Mouse (Mus musculus): ENCODE data around the gene Egfl7. TPM values are rescaled to one million over a fixed set of nuclear protein-coding genes. Genes with fewer than 3 reads are reported as not detected.

Gene Egfl7
- polyA plus RNA-seq, 1 experiment from 2014 or later: 77.4 TPM

- Histone ChIP-seq H3K27me3 (no peaks in the 10 kb centered on the region), H3K27ac (0 out of 2 replicates have a peak overlapping the region, but pooled peaks have one; percentile 12), H3K36me3 (peaks cover 70% of the 10 kb centered on the region), H3K4me3 (replicated peaks) (no peak overlapping the region), H3K9ac (replicated peaks) (no peak overlapping the region), H3K4me2 (no peak overlapping the region), H3K9me3 (no peaks in the 10 kb centered on the region), H3K4me1 (replicated peaks) (peaks cover 51% of the 10 kb centered on the region)
- no peak for ATAC-seq (ENCODE audit: insufficient number of reproducible peaks, insufficient read depth, low FRiP score, low TSS enrichment, low read depth)
- WGBS: 76% methylated on average over 4 of the region's 4 CpGs
Observed at GRCm38 (mm10) chr2:26633953-26634530, 54.2 kb downstream of the Egfl7 start.

DNA sequence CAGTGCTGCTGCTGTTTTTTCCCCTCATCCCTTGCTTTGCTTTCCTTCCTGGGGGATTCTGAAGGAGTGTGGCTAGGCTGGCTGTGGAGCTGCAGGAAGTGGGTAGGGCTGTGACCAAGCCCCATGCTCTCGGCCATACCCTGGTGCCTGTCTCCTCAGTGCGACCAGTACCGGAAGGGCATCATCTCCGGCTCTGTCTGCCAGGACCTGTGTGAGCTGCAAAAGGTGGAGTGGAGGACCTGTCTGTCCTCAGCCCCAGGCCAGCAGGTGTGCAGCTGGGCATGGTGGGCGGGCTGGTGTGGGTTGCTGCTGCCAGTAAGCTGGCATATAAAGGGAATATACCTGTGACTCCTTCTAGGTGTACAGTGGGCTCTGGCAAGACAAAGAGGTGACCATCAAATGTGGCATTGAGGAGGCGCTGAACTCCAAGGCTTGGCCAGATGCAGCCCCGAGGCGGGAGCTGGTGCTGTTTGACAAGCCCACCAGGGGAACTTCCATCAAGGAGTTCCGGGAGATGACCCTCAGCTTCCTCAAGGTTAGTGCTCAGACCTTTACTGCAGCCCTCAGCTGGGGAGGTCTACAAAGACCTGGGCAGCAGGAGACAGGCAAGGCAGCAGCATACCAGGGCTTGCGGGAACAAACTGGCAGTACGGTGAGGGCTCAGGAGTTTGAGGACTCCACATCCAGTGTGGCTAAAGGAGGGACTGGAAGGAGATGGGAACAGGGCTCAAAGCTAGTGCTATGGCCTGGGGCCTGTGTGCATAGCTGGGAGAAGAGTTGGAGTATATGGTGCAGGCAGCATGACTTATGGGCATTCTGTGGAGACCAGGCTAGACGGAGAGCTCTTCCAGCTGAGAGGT lies 55.0 kb downstream of the Egfl7 start:
- WGBS: 57% methylated on average over 12 of the region's 12 CpGs
- Histone ChIP-seq H3K4me3 (replicated peaks) (no peak overlapping the region), H3K27me3 (no peaks in the 10 kb centered on the region), H3K4me1 (replicated peaks) (peaks cover 45% of the 10 kb centered on the region), H3K9me3 (no peaks in the 10 kb centered on the region), H3K4me2 (no peak overlapping the region), H3K9ac (replicated peaks) (0 out of 2 replicates have a peak overlapping the region, but pooled peaks have one; percentile 18), H3K36me3 (peaks cover 70% of the 10 kb centered on the region), H3K27ac (peak overlapping the region; percentile 12; the same call in 1 of the 2 replicates)
- ATAC-seq (ENCODE audit: insufficient number of reproducible peaks, insufficient read depth, low FRiP score, low TSS enrichment, low read depth): no peak

DNA sequence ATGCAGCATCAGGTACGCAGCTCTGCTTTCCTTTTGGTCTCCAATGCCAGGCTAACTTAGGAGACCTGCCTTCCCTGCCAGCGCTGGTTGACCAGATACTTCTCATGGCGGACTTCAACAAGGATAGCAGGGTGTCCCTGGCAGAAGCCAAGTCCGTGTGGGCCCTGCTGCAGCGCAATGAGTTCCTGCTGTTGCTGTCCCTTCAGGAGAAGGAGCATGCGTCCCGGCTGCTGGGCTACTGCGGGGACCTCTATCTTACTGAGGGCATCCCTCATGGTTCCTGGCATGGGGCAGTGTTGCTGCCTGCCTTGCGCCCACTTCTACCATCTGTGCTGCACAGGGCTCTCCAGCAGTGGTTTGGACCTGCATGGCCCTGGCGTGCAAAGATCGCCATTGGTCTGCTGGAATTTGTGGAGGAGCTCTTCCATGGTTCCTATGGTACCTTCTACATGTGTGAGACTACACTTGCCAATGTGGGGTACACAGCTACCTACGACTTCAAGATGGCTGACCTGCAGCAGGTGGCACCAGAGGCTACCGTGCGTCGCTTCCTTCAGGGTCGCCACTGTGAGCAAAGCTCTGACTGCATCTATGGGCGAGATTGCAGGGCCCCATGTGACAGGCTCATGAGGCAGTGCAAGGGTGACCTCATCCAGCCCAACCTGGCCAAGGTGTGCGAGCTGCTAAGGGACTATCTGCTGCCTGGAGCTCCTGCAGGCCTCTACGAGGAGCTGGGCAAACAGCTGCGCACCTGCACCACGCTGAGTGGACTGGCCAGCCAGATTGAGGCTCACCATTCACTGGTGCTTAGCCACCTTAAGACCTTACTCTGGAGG lies 55.9 kb downstream of the Egfl7 start:
- no peaks in the 10 kb centered on the region for H3K27me3 ChIP-seq
- 74% methylated on average over 21 of the region's 21 CpGs for WGBS
- ATAC-seq (ENCODE audit: insufficient number of reproducible peaks, insufficient read depth, low FRiP score, low TSS enrichment, low read depth): no peak
- no peak overlapping the region for H3K4me3 ChIP-seq (replicated peaks)
- 0 out of 2 replicates have a peak overlapping the region, but pooled peaks have one; percentile 18 for H3K9ac ChIP-seq (replicated peaks)
- no peaks in the 10 kb centered on the region for H3K9me3 ChIP-seq
- peaks cover 41% of the 10 kb centered on the region for H3K4me1 ChIP-seq (replicated peaks)
- H3K27ac ChIP-seq: peak overlapping the region; percentile 29
- H3K36me3 ChIP-seq: peaks cover 70% of the 10 kb centered on the region
- H3K4me2 ChIP-seq: no peak overlapping the region

DNA sequence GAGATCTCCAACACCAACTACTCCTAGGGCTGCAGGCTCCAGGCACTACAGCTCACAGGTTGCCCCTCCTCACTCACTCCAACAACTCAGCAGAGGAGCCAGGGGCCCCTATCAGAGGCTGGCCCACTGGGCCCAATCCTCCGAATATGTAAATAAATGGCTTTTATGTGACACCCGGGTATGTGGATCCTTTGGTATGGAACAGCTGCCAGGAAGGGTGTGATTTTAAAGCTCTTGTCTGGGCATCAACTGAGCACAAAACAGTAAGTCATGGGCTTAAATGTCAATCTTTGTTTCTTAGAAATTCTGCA lies 56.5 kb downstream of the Egfl7 start:
- H3K36me3 ChIP-seq: peaks cover 70% of the 10 kb centered on the region
- ATAC-seq (ENCODE audit: insufficient number of reproducible peaks, insufficient read depth, low FRiP score, low TSS enrichment, low read depth): no peak
- H3K4me3 ChIP-seq (replicated peaks): no peak overlapping the region
- no peak overlapping the region for H3K4me2 ChIP-seq
- peaks cover 36% of the 10 kb centered on the region for H3K4me1 ChIP-seq (replicated peaks)
- H3K27ac ChIP-seq: no peak overlapping the region
- 54% methylated on average over 2 of the region's 2 CpGs for whole genome bisulfite sequencing
- no peaks in the 10 kb centered on the region for H3K27me3 ChIP-seq
- H3K9ac ChIP-seq (replicated peaks): no peak overlapping the region
- H3K9me3 ChIP-seq: no peaks in the 10 kb centered on the region

DNA sequence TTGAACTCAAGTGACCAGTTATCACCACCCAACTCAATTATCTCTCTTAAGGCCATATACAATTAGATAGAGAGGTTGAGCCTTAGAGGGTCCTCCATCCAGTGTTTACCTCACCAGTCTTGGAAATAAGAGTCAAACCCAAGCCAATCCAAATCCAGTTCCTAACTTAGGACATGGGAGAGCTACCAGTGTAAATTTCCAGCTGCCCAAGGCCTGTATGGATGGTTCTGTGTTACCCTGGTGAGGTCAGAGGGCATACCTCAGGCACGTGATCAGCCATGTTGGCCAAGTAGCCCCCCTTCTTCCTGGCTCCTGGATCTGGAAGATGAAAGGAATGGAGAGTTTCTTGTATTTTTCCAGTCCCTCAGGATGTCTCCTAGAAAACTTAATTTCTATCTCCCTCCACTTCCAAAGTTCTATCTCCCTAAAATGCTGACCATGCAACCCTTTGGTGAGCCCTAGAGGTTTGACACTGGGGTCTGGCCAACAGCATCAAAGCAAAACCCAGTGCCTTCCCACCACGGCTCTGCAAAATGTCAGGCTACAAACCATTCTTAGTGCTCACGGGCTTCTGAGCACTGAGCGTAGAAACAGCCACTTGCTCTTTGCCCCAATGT lies 57.6 kb downstream of the Egfl7 start:
- Histone ChIP-seq H3K4me1 (replicated peaks) (peaks cover 32% of the 10 kb centered on the region), H3K9me3 (no peaks in the 10 kb centered on the region), H3K4me2 (peak overlapping the region; percentile 85; the same call in 1 of the 2 replicates), H3K36me3 (peaks cover 63% of the 10 kb centered on the region), H3K9ac (replicated peaks) (no peak overlapping the region), H3K4me3 (replicated peaks) (no peak overlapping the region), H3K27ac (no peak overlapping the region), H3K27me3 (no peaks in the 10 kb centered on the region)
- ATAC-seq (ENCODE audit: insufficient number of reproducible peaks, insufficient read depth, low FRiP score, low TSS enrichment, low read depth): no peak
- WGBS: 81% methylated on average over 4 of the region's 4 CpGs

- no peak overlapping the region for H3K27ac ChIP-seq
- H3K9ac ChIP-seq (replicated peaks): no peak overlapping the region
- H3K4me1 ChIP-seq (replicated peaks): peaks cover 26% of the 10 kb centered on the region
- peak overlapping the region; percentile 95 for H3K4me3 ChIP-seq (replicated peaks)
- ATAC-seq (ENCODE audit: insufficient number of reproducible peaks, insufficient read depth, low FRiP score, low TSS enrichment, low read depth): no peak
- 88% methylated on average over 5 of the region's 5 CpGs for WGBS
- H3K27me3 ChIP-seq: no peaks in the 10 kb centered on the region
- peaks cover 58% of the 10 kb centered on the region for H3K36me3 ChIP-seq
- peak overlapping the region; percentile 85 for H3K4me2 ChIP-seq
- H3K9me3 ChIP-seq: no peaks in the 10 kb centered on the region
Observed at GRCm38 (mm10) chr2:26638039-26638438, 58.2 kb downstream of the Egfl7 start.

- peaks cover 55% of the 10 kb centered on the region for H3K36me3 ChIP-seq
- WGBS: 75% methylated on average over 5 of the region's 5 CpGs
- no peak overlapping the region; the same call in 1 of the 2 replicates for H3K27ac ChIP-seq
- peak overlapping the region; percentile 94 for H3K9ac ChIP-seq (replicated peaks)
- H3K9me3 ChIP-seq: no peaks in the 10 kb centered on the region
- H3K27me3 ChIP-seq: no peaks in the 10 kb centered on the region
- H3K4me1 ChIP-seq (replicated peaks): peaks cover 25% of the 10 kb centered on the region
- ATAC-seq (ENCODE audit: insufficient number of reproducible peaks, insufficient read depth, low FRiP score, low TSS enrichment, low read depth): no peak
- peak overlapping the region; percentile 85 for H3K4me2 ChIP-seq
- H3K4me3 ChIP-seq (replicated peaks): peak overlapping the region; percentile 95
Observed at GRCm38 (mm10) chr2:26638572-26638971, 58.8 kb downstream of the Egfl7 start.

- Histone ChIP-seq H3K4me3 (replicated peaks) (peak overlapping the region; percentile 95), H3K27me3 (no peaks in the 10 kb centered on the region), H3K9ac (replicated peaks) (peak overlapping the region; percentile 94), H3K9me3 (no peaks in the 10 kb centered on the region), H3K4me2 (peak overlapping the region; percentile 85), H3K27ac (no peak overlapping the region), H3K4me1 (replicated peaks) (peaks cover 25% of the 10 kb centered on the region), H3K36me3 (peaks cover 50% of the 10 kb centered on the region)
- 8% methylated on average over 8 of the region's 8 CpGs for WGBS
- no peak for ATAC-seq (ENCODE audit: insufficient number of reproducible peaks, insufficient read depth, low FRiP score, low TSS enrichment, low read depth)
Observed at GRCm38 (mm10) chr2:26639083-26639482, 59.3 kb downstream of the Egfl7 start.

DNA sequence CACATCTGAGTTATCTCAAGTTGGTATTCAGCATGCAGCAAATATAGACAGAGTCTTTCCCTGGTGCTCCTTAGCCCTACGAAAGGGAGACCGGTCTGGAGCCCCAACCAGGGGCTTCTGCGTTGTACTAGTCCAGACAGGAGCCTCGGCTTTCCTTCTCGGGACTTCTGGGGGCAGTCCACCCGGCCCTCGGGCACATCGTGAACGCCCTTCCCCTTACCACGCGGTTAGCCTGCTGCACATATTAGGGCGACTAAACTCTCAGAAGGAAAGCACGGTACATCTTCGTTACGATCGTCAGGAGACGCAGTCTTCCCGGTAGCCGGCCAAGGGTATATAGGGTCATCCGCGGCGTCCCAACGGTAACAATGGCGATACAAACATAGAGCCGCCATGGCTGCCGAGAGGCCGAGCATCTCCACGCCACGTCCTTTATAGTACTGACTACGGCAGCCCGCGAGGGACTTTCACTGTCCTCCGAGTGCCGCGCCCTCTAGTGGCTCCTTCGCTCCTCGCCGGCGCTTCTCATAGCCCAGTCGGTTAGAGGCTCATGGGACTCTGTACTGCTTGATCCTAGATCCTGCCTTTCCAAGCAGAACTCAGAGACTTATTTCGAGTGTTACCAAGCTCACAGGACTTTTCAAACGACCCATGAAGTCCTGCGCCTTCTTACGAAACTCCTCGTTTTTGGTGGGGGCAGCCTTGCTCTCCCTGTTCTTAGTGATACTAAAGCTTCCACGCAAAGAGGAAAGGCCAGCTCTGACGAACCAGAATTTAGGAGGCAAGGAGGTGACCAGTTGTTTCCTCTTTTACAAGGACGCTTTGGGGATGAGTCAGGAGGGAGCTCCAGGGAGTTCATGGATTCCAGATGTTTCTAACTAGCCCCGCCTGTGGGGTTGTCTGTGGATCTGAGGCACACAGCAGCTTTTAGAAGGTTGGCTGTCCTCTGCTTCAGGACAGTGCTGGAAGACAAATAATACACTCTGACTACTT lies 60.3 kb downstream of the Egfl7 start:
- H3K36me3 ChIP-seq: peaks cover 39% of the 10 kb centered on the region
- ATAC-seq (ENCODE audit: insufficient number of reproducible peaks, insufficient read depth, low FRiP score, low TSS enrichment, low read depth): peak; percentile 70
- H3K9me3 ChIP-seq: no peaks in the 10 kb centered on the region
- peaks cover 22% of the 10 kb centered on the region for H3K4me1 ChIP-seq (replicated peaks)
- no peaks in the 10 kb centered on the region for H3K27me3 ChIP-seq
- WGBS: 3% methylated on average over 49 of the region's 49 CpGs
- H3K27ac ChIP-seq: peak overlapping the region; percentile 84
- peak overlapping the region; percentile 95 for H3K4me3 ChIP-seq (replicated peaks)
- H3K4me2 ChIP-seq: peak overlapping the region; percentile 85
- peak overlapping the region; percentile 94 for H3K9ac ChIP-seq (replicated peaks)
